Mouse (Mus musculus) layer of hippocampus, postnatal 25 days (tissue): ENCODE data around the gene Casq2. TPM values are rescaled to one million over a fixed set of nuclear protein-coding genes. Genes with fewer than 3 reads are reported as not detected.
"Not testable (repeated sequence)": the region's sequence is repeated elsewhere in the genome, so short reads cannot be mapped to it uniquely, and the experiment has no call there.

Experiments used
- DNase-seq, 2 experiments: peaks; one replicate each; pipeline ENCODE4 v3.0.0; 2022; ENCODE audit warnings: mixed read lengths in 2 of 2, low spot score in 1 of 2; ENCODE audit errors: extremely low spot score in 1 of 2
- total RNA-seq, 2 experiments: library from RNA; stranded (reverse); gene quantifications; 2 replicates each; pipeline ENCODE4 v1.2.3; 2021

The Casq2 gene
- total RNA-seq, 2 experiments from 2014 or later: 0.91 to 1.3 TPM

GRCm38 (mm10) chr3:102159423-102160325, 73.5 kb downstream of the Casq2 start:
- DNase-seq: no peak

- not testable (repeated sequence) for DNase-seq
Measured at GRCm38 (mm10) chr3:102163861-102164260, 77.6 kb downstream of the Casq2 start.

- DNase-seq: no peak
Measured at GRCm38 (mm10) chr3:102164911-102165310, 78.7 kb downstream of the Casq2 start.

GRCm38 (mm10) chr3:102165536-102166286, 79.5 kb downstream of the Casq2 start:
- no peak for DNase-seq

- no peak for DNase-seq
Measured at GRCm38 (mm10) chr3:102166287-102166620, 80.0 kb downstream of the Casq2 start.

- no peak for DNase-seq
Measured at GRCm38 (mm10) chr3:102166794-102167193, 80.6 kb downstream of the Casq2 start.

- DNase-seq: no peak
Measured at GRCm38 (mm10) chr3:102167555-102168210, 81.5 kb downstream of the Casq2 start.

GRCm38 (mm10) chr3:102169197-102169905, 83.1 kb downstream of the Casq2 start:
- peak; percentile 83 to 93 for DNase-seq

GRCm38 (mm10) chr3:102174118-102174865, 88.1 kb downstream of the Casq2 start:
- no peak for DNase-seq

- no peak for DNase-seq
Measured at GRCm38 (mm10) chr3:102175701-102176100, 89.5 kb downstream of the Casq2 start.

- DNase-seq: no peak
Measured at GRCm38 (mm10) chr3:102176116-102176515, 89.9 kb downstream of the Casq2 start.

- no peak for DNase-seq
Measured at GRCm38 (mm10) chr3:102177837-102178615, 91.8 kb downstream of the Casq2 start.

- no peak for DNase-seq
Measured at GRCm38 (mm10) chr3:102179869-102180268, 93.7 kb downstream of the Casq2 start.

GRCm38 (mm10) chr3:102180746-102181145, 94.5 kb downstream of the Casq2 start:
- no peak for DNase-seq

- DNase-seq: no peak
Measured at GRCm38 (mm10) chr3:102181191-102181590, 95.0 kb downstream of the Casq2 start.

- DNase-seq: no peak
Measured at GRCm38 (mm10) chr3:102182601-102183000, 96.4 kb downstream of the Casq2 start.

GRCm38 (mm10) chr3:102184721-102185120, 98.5 kb downstream of the Casq2 start:
- no peak for DNase-seq

- no peak for DNase-seq
Measured at GRCm38 (mm10) chr3:102187401-102187800, 101.2 kb downstream of the Casq2 start.

- no peak for DNase-seq
Measured at GRCm38 (mm10) chr3:102188972-102189371, 102.8 kb downstream of the Casq2 start.
